Mouse (Mus musculus) embryonic facial prominence, embryonic 11.5 days (tissue): ENCODE results near the gene Tomm6. TPM values are rescaled to one million over a fixed set of nuclear protein-coding genes. Genes with fewer than 3 reads are reported as not detected.

ENCODE experiments used
- ATAC-seq: fragments of 200-750 bp; cut with Nextera tagmentation; replicated peaks from 2 replicates; pipeline ENCODE4 v1.8.0; 2017; ENCODE audit warnings: low read depth; ENCODE audit not compliant: insufficient number of reproducible peaks, low FRiP score, low TSS enrichment
- DNase-seq: peaks from one replicate; pipeline ENCODE4 v3.0.0-alpha.2; 2015; ENCODE audit warnings: low spot score
- H3K27ac ChIP-seq: fragments of 300-500 bp; sonication (generic); replicated peaks from 2 replicates; pipeline ENCODE4 v1.5.1; 2014; ENCODE audit warnings: mild to moderate bottlenecking, low read depth, low read length, control low read depth
- H3K27me3 ChIP-seq: fragments of 300-500 bp; sonication (generic); 2 replicates; pipeline ENCODE4 v1.6.1; 2014; ENCODE audit warnings: mild to moderate bottlenecking, low read length, moderate library complexity, mixed read lengths; ENCODE audit not compliant: control insufficient read depth, insufficient read depth
- H3K36me3 ChIP-seq: fragments of 300-500 bp; sonication (generic); replicated peaks from 2 replicates; pipeline ENCODE4 v1.6.1; 2014; ENCODE audit warnings: low read depth, mild to moderate bottlenecking, low read length, moderate library complexity, mixed read lengths; ENCODE audit not compliant: control insufficient read depth, insufficient read depth
- H3K4me1 ChIP-seq: fragments of 300-500 bp; sonication (generic); 2 replicates; pipeline ENCODE4 v1.6.1; 2014; ENCODE audit warnings: low read length, mixed read lengths; ENCODE audit not compliant: control insufficient read depth, insufficient read depth
- H3K4me2 ChIP-seq: fragments of 300-500 bp; sonication (generic); 2 replicates; pipeline ENCODE4 v1.6.1; 2014; ENCODE audit warnings: low read depth, mild to moderate bottlenecking, control low read depth, low read length, moderate library complexity
- H3K4me3 ChIP-seq: fragments of 300-500 bp; sonication (generic); 2 replicates; pipeline ENCODE4 v1.5.1; 2014; ENCODE audit warnings: low read depth, low read length, control low read depth
- H3K9ac ChIP-seq: fragments of 300-500 bp; sonication (generic); replicated peaks from 2 replicates; pipeline ENCODE4 v1.6.1; 2014; ENCODE audit warnings: mild to moderate bottlenecking, control low read depth, low read length
- H3K9me3 ChIP-seq: fragments of 300-500 bp; sonication (generic); replicated peaks from 2 replicates; pipeline ENCODE4 v1.6.1; 2016; ENCODE audit warnings: mild to moderate bottlenecking, low read length, inconsistent platforms, mixed read lengths; ENCODE audit not compliant: control insufficient read depth
- WGBS: fragments of 180-500 bp; shearing (Covaris S2); extraction: QIAGEN DNeasy Blood & Tissue Kit; methylation state at CpG from one replicate; pipeline ENCODE4 v1.1.7; 2014; 5-methylcytosine and 5-hydroxymethylcytosine counted together
- polyA plus RNA-seq: library from polyadenylated mRNA; unstranded; fragments of >200 nt; fragmentation: Nextera tagmentation; extraction: Ambion mirVana; gene quantifications from 2 replicates; pipeline ENCODE4 v1.2.1, GENCODE M21; 2014

Gene Tomm6
- polyA plus RNA-seq, 1 experiment from 2014 or later: 394 TPM

- no peak overlapping the region for H3K4me3 ChIP-seq
- no peak overlapping the region for H3K27ac ChIP-seq
- H3K27me3 ChIP-seq: no peaks in the 10 kb centered on the region
- ATAC-seq: no peak
- no peak for DNase-seq
- H3K4me1 ChIP-seq: no peaks in the 10 kb centered on the region
- H3K4me2 ChIP-seq: no peak overlapping the region
- no peaks in the 10 kb centered on the region for H3K36me3 ChIP-seq
- H3K9ac ChIP-seq: no peak overlapping the region
- no peaks in the 10 kb centered on the region for H3K9me3 ChIP-seq
- 61% methylated on average over 3 of the region's 3 CpGs for WGBS
Observed at GRCm38 (mm10) chr17:47715037-47715436, 26.9 kb upstream of the Tomm6 start.

DNA sequence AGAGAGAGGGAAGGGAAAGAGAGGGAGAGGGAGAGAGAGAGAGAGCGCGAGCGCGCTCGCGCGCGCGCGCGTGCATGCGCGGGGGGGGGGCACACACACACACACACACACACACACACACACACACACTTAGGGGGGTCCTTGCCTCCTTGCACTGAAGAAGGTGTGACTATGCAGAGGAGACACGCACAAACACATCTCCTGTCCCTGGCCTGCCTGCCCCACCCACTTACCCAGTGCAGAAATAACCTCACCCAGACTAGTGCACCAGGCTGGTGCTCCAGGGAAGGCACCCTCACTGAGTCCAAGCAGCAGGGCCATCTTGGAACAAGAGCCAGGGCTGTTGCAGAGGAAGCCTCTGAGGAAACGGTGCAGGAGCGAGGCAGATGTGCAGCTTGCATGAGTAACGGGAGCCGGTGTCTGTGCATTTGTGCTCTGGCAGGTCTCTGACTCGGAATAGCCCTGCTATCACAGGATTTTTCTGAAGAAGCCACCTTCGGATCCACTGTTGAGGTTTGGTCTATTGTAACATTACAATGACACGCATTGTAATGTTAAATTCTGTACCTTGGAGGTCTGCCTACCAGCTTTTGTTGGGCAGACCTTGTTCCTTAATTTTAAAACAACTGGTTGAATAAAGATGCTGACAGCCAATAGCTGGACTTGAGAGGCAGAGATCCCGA lies 24.8 kb upstream of the Tomm6 start:
- H3K27me3 ChIP-seq: no peaks in the 10 kb centered on the region
- WGBS: 47% methylated on average over 17 of the region's 22 CpGs
- no peaks in the 10 kb centered on the region for H3K36me3 ChIP-seq
- H3K9me3 ChIP-seq: no peaks in the 10 kb centered on the region
- no peak overlapping the region for H3K4me3 ChIP-seq
- no peak overlapping the region for H3K9ac ChIP-seq
- DNase-seq (no peak), ATAC-seq (no peak)
- no peaks in the 10 kb centered on the region for H3K4me1 ChIP-seq
- no peak overlapping the region for H3K4me2 ChIP-seq
- no peak overlapping the region for H3K27ac ChIP-seq

DNA sequence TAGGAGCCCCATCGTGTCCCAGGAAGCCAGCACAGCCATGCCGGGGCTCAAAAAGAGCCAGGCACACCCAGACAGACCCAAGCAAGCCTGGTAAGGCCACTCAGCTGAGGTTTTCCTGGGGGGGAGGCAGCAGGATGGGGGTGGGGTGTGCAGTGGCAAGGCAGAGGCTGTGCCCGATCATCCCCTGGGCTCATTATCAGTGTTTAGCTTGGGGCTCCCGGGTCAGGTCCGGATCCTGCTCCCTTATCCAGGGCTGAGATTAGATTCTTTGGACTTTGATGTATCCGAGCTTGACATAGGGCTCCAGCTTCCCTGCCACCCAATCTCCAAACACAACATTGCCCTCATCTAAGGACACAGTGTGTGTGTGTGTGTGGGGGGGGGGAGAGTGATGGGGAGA lies 23.7 kb upstream of the Tomm6 start:
- no peak overlapping the region for H3K9ac ChIP-seq
- no peak overlapping the region for H3K27ac ChIP-seq
- no peaks in the 10 kb centered on the region for H3K9me3 ChIP-seq
- H3K4me1 ChIP-seq: no peaks in the 10 kb centered on the region
- no peak overlapping the region for H3K4me3 ChIP-seq
- no peaks in the 10 kb centered on the region for H3K36me3 ChIP-seq
- DNase-seq: no peak
- ATAC-seq: no peak
- H3K27me3 ChIP-seq: no peaks in the 10 kb centered on the region
- no peak overlapping the region for H3K4me2 ChIP-seq
- 77% methylated on average over 6 of the region's 6 CpGs for WGBS

DNA sequence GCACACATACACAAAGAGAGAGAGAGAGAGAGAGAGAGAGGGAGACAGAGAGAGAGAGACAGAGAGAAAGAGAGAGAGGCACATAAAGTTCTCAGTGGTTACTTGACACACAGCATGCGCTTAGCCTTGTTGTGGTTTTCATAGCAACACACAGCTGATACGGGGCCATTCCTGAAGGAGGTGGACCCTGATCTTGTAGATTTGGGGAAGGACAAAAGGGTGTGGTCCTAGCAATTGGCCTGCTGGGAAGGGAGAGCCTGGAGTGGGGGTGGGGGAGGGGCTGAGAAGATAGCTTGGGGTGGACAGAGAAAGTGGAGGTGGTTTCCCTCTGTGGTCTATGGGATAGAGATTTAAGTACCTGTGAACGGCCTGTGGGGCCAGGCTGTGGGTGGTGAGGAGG lies 21.9 kb upstream of the Tomm6 start:
- Histone ChIP-seq H3K4me1 (no peaks in the 10 kb centered on the region), H3K27me3 (no peaks in the 10 kb centered on the region), H3K4me3 (no peak overlapping the region), H3K9ac (no peak overlapping the region), H3K36me3 (no peaks in the 10 kb centered on the region), H3K9me3 (no peaks in the 10 kb centered on the region), H3K4me2 (no peak overlapping the region), H3K27ac (no peak overlapping the region)
- 76% methylated on average over 3 of the region's 3 CpGs for WGBS
- no peak for ATAC-seq
- no peak for DNase-seq

GRCm38 (mm10) chr17:47708972-47709371 lies 20.8 kb upstream of the Tomm6 start:
- Histone ChIP-seq H3K36me3 (no peaks in the 10 kb centered on the region), H3K27ac (no peak overlapping the region), H3K4me1 (no peaks in the 10 kb centered on the region), H3K27me3 (no peaks in the 10 kb centered on the region), H3K9ac (no peak overlapping the region), H3K9me3 (no peaks in the 10 kb centered on the region), H3K4me3 (no peak overlapping the region), H3K4me2 (no peak overlapping the region)
- WGBS: 73% methylated on average over 4 of the region's 4 CpGs
- DNase-seq: no peak
- no peak for ATAC-seq

DNA sequence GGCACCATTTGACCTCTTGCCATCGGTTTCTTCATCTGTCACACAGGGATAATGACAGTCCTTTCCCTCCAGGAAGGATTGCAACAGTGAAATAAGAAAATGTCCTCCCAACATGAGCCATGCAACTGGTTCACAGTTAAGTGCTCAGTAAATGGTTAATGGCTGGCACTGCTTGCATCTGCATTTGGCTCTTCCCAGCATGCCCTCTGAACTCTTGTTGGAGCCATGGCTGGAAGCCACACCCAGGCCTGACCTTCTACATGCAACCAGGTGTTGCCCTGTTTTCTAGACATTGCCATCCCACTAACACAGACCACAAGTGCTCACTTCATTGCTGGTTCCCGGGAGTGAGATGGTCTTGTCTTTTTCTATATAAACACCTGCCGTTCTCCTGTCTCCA lies 19.8 kb upstream of the Tomm6 start:
- H3K36me3 ChIP-seq: no peaks in the 10 kb centered on the region
- 86% methylated on average over 3 of the region's 3 CpGs for WGBS
- no peaks in the 10 kb centered on the region for H3K9me3 ChIP-seq
- H3K9ac ChIP-seq: no peak overlapping the region
- H3K4me1 ChIP-seq: no peaks in the 10 kb centered on the region
- DNase-seq: no peak
- no peaks in the 10 kb centered on the region; the same call in 1 of the 2 replicates for H3K27me3 ChIP-seq
- ATAC-seq: no peak
- no peak overlapping the region for H3K4me3 ChIP-seq
- no peak overlapping the region for H3K4me2 ChIP-seq
- no peak overlapping the region for H3K27ac ChIP-seq

- WGBS: 59% methylated on average over 1 of the region's 1 CpGs
- Histone ChIP-seq H3K9me3 (no peaks in the 10 kb centered on the region), H3K36me3 (no peaks in the 10 kb centered on the region), H3K9ac (no peak overlapping the region), H3K4me3 (no peak overlapping the region), H3K4me1 (no peaks in the 10 kb centered on the region), H3K4me2 (no peak overlapping the region), H3K27ac (no peak overlapping the region), H3K27me3 (no peaks in the 10 kb centered on the region; the same call in 1 of the 2 replicates)
- ATAC-seq: no peak
- DNase-seq: no peak
Observed at GRCm38 (mm10) chr17:47706196-47706595, 18.0 kb upstream of the Tomm6 start.

DNA sequence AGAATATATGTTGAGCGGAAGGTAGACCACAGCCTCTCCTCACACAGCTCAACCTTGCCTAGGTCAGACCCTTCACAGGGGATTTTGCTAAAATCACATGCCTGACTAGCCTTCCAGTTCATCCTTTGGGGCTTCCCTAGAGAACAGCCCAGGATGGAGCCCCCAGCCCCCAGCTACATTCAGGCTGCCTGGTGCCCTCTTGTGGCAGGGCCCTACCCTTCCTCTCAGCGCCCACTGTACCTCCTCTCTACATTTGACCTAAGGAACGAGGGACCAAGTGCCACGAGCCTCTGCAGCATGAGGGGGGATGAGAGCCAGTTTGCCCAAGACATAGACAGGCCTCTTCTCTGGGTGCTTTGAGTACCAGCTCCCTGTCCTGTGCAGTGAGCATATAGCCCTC lies 16.5 kb upstream of the Tomm6 start:
- Histone ChIP-seq H3K4me2 (no peak overlapping the region), H3K9ac (no peak overlapping the region), H3K4me1 (no peaks in the 10 kb centered on the region), H3K4me3 (no peak overlapping the region), H3K9me3 (no peaks in the 10 kb centered on the region), H3K27me3 (no peaks in the 10 kb centered on the region; the same call in 1 of the 2 replicates), H3K27ac (no peak overlapping the region), H3K36me3 (no peaks in the 10 kb centered on the region)
- WGBS: 85% methylated on average over 4 of the region's 4 CpGs
- ATAC-seq (no peak), DNase-seq (no peak)
